Mouse (Mus musculus) heart, embryonic 13.5 days (tissue): ENCODE measurements around the gene Flt3. TPM values are rescaled to one million over a fixed set of nuclear protein-coding genes. Genes with fewer than 3 reads are reported as not detected.

Experiments
- ATAC-seq: fragments of 200-750 bp; cut with Nextera tagmentation; 2 replicates; pipeline ENCODE4 v1.8.0; 2017; ENCODE audit warnings: moderate TSS enrichment; ENCODE audit not compliant: insufficient number of reproducible peaks, low FRiP score, low TSS enrichment; ENCODE audit errors: extremely low read depth
- H3K27ac ChIP-seq: fragments of 300-500 bp; sonication (generic); replicated peaks from 2 replicates; pipeline ENCODE4 v1.5.1; 2015; ENCODE audit warnings: moderate library complexity, mild to moderate bottlenecking, inconsistent platforms
- H3K27me3 ChIP-seq: fragments of 300-500 bp; sonication (generic); replicated peaks from 2 replicates; pipeline ENCODE4 v1.6.1; 2015; ENCODE audit warnings: mild to moderate bottlenecking, inconsistent platforms
- H3K36me3 ChIP-seq: fragments of 300-500 bp; sonication (generic); 2 replicates; pipeline ENCODE4 v1.6.1; 2015; ENCODE audit warnings: mild to moderate bottlenecking, inconsistent platforms
- H3K4me1 ChIP-seq: fragments of 300-500 bp; sonication (generic); 2 replicates; pipeline ENCODE4 v1.6.1; 2015; ENCODE audit warnings: inconsistent platforms
- H3K4me2 ChIP-seq: fragments of 300-500 bp; sonication (generic); 2 replicates; pipeline ENCODE4 v1.6.1; 2015; ENCODE audit warnings: inconsistent platforms, mild to moderate bottlenecking, moderate library complexity
- H3K4me3 ChIP-seq: fragments of 300-500 bp; sonication (generic); 2 replicates; pipeline ENCODE4 v1.5.1; 2015; ENCODE audit warnings: moderate library complexity, mild to moderate bottlenecking, inconsistent platforms
- H3K9ac ChIP-seq: fragments of 300-500 bp; sonication (generic); 2 replicates; pipeline ENCODE4 v1.6.1; 2015; ENCODE audit warnings: inconsistent platforms, mild to moderate bottlenecking, moderate library complexity
- H3K9me3 ChIP-seq: fragments of 300-500 bp; sonication (generic); 2 replicates; pipeline ENCODE4 v1.6.1; 2016; ENCODE audit warnings: inconsistent platforms
- WGBS: fragments of 180-500 bp; shearing (Covaris S2); methylation state at CpG from one replicate; pipeline ENCODE4 v1.1.7; 2015; ENCODE audit warnings: mixed read lengths; 5-methylcytosine and 5-hydroxymethylcytosine counted together
- polyA plus RNA-seq: library from polyadenylated mRNA; unstranded; fragments of >200 nt; fragmentation: Nextera tagmentation; extraction: Ambion mirVana; gene quantifications from 2 replicates; pipeline ENCODE4 v1.2.1, GENCODE M21; 2015

Flt3 gene
- polyA plus RNA-seq, 1 experiment from 2014 or later, result 0.04 TPM

DNA sequence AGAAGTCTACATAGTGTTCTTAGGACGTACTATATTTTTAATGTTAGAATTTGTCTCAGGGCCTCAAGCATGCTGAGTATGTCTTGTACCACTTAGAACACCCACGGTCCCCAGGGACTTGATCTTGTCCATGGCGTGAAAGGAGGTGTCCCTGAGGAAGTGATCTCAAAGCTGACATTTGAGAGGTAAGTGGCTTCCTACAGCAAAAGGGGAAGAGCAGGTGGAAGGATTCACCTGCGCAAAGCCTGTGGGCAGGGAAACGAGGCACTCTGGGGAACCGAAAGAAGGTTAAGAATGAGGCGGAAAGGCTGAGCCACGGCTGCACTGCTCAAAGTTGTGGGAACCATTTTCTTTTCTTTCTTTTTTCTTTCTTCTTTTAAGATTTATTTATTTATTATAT, 48.4 kb downstream of the Flt3 start:
- Histone ChIP-seq H3K4me1 (no peaks in the 10 kb centered on the region), H3K36me3 (no peaks in the 10 kb centered on the region), H3K4me3 (no peak overlapping the region), H3K4me2 (no peak overlapping the region), H3K9me3 (no peaks in the 10 kb centered on the region), H3K27me3 (no peaks in the 10 kb centered on the region), H3K9ac (no peak overlapping the region), H3K27ac (no peak overlapping the region)
- ATAC-seq, result no peak
- WGBS, result 75% methylated on average over 8 of the region's 8 CpGs

DNA sequence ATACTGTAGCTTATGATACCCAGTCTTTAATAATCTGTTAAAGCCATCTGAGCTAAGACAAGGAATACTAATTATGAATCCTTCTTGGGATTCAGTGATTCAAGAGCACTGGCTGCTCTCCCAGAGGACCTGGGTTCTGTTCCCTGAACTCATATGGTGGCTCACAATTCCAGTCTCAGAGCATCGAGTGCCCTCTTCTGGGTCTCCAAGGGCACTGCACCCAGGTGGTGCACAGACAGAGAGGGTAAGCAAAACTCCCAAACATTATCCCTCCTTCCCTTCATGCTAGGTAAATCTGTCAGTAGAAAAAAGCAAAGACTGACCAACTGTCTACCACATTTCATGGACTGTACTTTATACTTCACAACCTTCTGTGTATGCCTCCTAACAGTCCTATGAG, 54.3 kb downstream of the Flt3 start:
- Histone ChIP-seq H3K27ac (no peak overlapping the region), H3K4me3 (no peak overlapping the region), H3K4me2 (no peak overlapping the region), H3K27me3 (no peaks in the 10 kb centered on the region), H3K4me1 (no peaks in the 10 kb centered on the region), H3K36me3 (no peaks in the 10 kb centered on the region), H3K9me3 (no peaks in the 10 kb centered on the region), H3K9ac (no peak overlapping the region)
- no peak for ATAC-seq
- 42% methylated on average over 1 of the region's 1 CpGs for WGBS

DNA sequence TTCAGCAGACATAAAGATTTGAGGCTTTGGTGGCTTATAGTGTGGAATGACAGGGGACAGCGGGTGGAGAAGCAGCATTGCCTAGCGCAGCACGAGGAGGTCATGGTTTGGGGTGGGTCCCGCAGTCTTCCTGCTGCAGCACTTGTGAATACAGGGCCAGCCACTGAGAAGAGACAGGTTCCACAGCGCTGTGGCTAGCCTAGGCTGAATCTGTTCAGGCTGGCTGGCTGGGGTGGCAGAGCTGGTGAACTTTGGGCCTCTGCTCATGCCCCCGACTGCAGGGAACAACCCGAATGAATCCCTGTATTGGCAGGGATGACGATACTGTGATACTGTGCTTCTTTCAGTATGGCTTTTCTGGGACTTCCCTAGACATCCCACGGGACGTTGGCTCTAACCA, 56.4 kb downstream of the Flt3 start:
- no peak overlapping the region for H3K4me3 ChIP-seq
- no peak overlapping the region for H3K27ac ChIP-seq
- no peak overlapping the region for H3K9ac ChIP-seq
- no peaks in the 10 kb centered on the region for H3K4me1 ChIP-seq
- H3K4me2 ChIP-seq, result no peak overlapping the region
- WGBS, result 78% methylated on average over 10 of the region's 10 CpGs
- H3K9me3 ChIP-seq, result no peaks in the 10 kb centered on the region
- no peak for ATAC-seq
- no peaks in the 10 kb centered on the region for H3K27me3 ChIP-seq
- H3K36me3 ChIP-seq, result no peaks in the 10 kb centered on the region

DNA sequence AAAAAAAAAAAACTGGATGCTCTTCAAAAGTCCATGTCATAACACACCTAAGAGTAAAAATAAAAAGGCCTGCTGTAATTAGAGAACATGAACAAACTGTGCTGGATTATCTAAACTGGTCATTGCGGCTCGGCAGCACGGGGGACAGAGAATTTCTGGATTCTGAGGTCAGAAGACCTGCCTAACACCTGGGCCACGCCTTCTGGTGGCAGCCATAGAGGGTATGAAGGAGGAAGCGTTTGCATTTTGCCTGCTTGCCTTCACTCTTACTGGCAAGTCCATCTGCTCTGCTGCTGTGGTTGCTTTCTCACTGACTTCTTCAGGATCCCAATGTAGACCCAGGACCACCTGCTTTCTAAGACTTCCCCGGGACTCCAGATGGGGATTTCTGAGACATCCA, 57.4 kb downstream of the Flt3 start:
- Histone ChIP-seq H3K9ac (no peak overlapping the region), H3K4me1 (no peaks in the 10 kb centered on the region), H3K27me3 (no peaks in the 10 kb centered on the region), H3K36me3 (no peaks in the 10 kb centered on the region), H3K4me2 (no peak overlapping the region), H3K9me3 (no peaks in the 10 kb centered on the region), H3K4me3 (no peak overlapping the region), H3K27ac (no peak overlapping the region)
- ATAC-seq, result no peak
- WGBS, result 77% methylated on average over 6 of the region's 6 CpGs

DNA sequence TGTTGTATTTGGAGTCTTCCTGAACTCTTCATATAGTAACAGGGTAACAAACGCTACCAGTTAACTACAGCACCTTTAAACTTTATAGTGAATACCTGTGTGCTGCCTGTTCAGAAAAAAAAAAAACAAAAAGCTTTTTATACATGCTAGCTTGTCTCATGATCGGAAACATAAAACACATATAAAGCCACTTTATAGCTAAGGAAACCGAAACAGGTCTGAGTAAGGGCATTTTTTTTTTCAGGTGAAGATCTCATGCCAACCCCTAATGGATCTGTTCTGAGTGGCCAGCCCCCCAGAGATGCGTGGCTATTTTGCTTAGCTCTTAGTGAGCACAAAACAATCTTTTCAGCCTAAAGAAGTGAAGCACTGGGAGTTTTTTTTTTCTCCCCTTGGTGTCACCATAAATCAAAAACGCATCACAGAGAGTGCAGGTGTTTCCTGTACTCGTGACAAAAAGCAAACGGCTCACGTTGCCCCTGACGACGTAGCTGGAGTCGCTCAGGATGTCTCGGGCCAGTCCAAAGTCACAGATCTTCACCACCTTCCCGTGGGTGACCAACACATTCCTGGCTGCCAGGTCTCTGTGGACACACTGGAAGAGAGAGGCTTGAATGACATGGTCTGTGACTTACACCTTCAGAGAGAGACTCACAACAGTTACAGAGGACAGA, 59.4 kb downstream of the Flt3 start:
- no peaks in the 10 kb centered on the region for H3K36me3 ChIP-seq
- no peaks in the 10 kb centered on the region for H3K27me3 ChIP-seq
- no peak overlapping the region for H3K4me3 ChIP-seq
- ATAC-seq, result no peak
- H3K27ac ChIP-seq, result no peak overlapping the region
- H3K9me3 ChIP-seq, result no peaks in the 10 kb centered on the region
- H3K4me1 ChIP-seq, result no peaks in the 10 kb centered on the region
- H3K9ac ChIP-seq, result no peak overlapping the region
- 56% methylated on average over 13 of the region's 13 CpGs for WGBS
- H3K4me2 ChIP-seq, result no peak overlapping the region

DNA sequence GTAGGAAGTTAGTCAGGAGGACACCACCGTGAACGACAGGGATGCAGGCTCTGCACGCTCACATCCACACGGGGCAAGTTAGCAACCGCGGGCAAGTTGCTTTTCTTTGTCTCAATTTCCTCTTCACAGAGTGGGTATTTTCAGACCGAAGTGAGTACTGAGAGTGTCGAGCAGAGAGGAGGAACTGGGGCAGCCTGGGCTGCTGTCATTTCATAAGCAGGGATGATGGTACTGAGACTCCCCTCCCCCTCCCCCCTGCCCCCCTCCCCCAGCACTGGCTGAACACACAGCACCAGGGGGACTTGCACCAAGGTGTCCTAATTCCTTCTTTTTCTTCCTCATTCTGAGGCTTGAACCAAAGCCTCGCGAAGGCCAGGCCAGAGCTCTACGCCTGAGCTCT, 60.7 kb downstream of the Flt3 start:
- Histone ChIP-seq H3K4me2 (no peak overlapping the region), H3K27me3 (no peaks in the 10 kb centered on the region), H3K4me3 (no peak overlapping the region), H3K27ac (no peak overlapping the region), H3K9me3 (no peaks in the 10 kb centered on the region), H3K9ac (no peak overlapping the region), H3K36me3 (no peaks in the 10 kb centered on the region), H3K4me1 (no peaks in the 10 kb centered on the region)
- ATAC-seq, result no peak
- 76% methylated on average over 11 of the region's 11 CpGs for WGBS

DNA sequence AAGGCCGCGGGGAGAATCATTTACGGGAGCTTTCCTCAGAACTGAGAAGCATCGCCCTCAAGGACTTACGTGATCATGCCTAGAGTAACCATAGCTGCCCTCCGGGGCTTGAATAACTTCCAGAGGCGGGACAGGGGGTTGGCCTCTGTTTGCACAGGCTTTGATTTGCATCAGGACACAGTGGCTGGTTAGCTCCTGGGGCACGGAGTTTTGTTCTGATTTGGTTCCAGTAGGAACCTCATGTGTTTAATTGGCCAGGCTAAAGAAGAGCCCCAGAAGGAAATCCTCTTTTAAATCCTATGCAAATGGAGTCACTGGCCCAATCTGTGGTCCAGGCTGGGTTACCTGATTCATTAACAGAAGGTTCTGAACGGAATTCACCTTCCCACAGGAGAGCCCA, 61.3 kb downstream of the Flt3 start:
- Histone ChIP-seq H3K27ac (no peak overlapping the region), H3K4me3 (no peak overlapping the region), H3K9me3 (no peaks in the 10 kb centered on the region), H3K9ac (no peak overlapping the region), H3K4me1 (no peaks in the 10 kb centered on the region), H3K36me3 (no peaks in the 10 kb centered on the region), H3K27me3 (no peaks in the 10 kb centered on the region), H3K4me2 (no peak overlapping the region)
- 69% methylated on average over 9 of the region's 9 CpGs for WGBS
- no peak for ATAC-seq

DNA sequence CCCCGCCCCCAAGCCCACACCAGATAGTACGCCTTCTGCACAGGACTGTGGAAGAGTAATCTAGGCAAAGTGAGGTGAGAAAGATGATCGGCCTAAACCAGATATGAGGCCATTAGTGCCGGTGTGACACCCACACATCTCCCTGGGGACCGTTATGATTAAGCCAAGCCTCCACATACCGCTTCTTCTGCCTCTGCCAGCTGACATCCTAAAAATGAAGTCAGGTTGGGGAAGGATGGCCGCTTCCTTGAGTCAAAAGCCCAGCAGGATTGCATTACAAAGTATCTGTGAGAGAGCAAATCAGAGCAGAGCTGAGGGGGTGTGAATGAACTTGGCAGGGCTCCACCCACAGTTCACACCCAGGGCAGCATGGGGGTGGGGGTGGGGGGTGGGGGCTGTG, 67.6 kb downstream of the Flt3 start:
- peaks cover 21% of the 10 kb centered on the region for H3K27me3 ChIP-seq
- no peak for ATAC-seq
- WGBS, result 29% methylated on average over 7 of the region's 7 CpGs

DNA sequence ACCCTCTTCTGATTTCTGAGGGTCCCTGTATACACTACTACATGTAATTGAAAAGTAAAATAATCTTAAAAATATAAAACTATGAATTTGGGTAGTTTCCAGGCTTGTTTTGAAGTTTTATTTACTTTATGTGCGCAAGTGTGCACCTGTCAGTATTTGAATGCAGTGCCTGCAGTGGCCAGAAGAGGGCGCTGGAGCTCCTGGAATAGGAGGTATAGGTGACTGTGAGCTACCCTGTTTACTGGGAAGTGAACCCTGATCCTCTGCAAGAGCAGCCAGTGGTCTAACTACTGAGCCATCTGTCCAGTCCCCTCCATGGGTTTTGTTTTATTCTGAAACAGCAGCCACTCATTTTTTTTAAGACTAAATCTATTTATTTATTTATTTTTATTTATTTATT, 68.7 kb downstream of the Flt3 start:
- 44% methylated on average over 2 of the region's 2 CpGs for WGBS
- Histone ChIP-seq H3K9me3 (0 out of 2 replicates have a peak, but pooled peaks cover 7% of the 10 kb centered on the region), H3K27ac (no peak overlapping the region), H3K9ac (no peak overlapping the region), H3K36me3 (no peaks in the 10 kb centered on the region), H3K4me1 (peaks cover 4% of the 10 kb centered on the region), H3K4me3 (no peak overlapping the region), H3K4me2 (no peak overlapping the region), H3K27me3 (peaks cover 21% of the 10 kb centered on the region)
- no peak for ATAC-seq

More for the DNA sequence above, 67.6 kb downstream of the Flt3 start:
- H3K27ac ChIP-seq, result no peak overlapping the region
- 0 out of 2 replicates have a peak, but pooled peaks cover 3% of the 10 kb centered on the region for H3K9me3 ChIP-seq
- no peak overlapping the region for H3K4me2 ChIP-seq
- H3K36me3 ChIP-seq, result no peaks in the 10 kb centered on the region
- no peak overlapping the region for H3K4me3 ChIP-seq
- H3K9ac ChIP-seq, result no peak overlapping the region
- peaks cover 4% of the 10 kb centered on the region for H3K4me1 ChIP-seq

DNA sequence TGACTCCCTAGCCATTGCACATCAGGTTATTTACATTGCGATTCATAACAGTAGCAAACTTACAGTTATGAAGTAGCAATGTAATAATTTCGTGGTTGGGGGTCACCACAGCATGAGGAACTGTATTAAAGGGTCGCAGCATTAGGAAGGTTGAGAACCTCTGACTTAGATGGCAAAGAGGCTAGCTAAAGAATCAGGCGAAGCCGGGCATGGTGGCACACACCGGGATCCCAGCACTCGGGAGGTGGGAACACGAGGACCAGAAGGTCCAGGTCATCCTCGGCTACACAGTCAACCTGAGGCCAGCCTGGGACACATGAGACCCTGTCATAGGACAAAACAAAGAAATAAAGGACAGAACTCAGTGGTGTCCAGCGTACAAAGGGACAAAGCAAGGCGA, 70.3 kb downstream of the Flt3 start:
- H3K4me1 ChIP-seq, result peaks cover 4% of the 10 kb centered on the region
- H3K27ac ChIP-seq, result no peak overlapping the region
- H3K9ac ChIP-seq, result no peak overlapping the region
- H3K4me2 ChIP-seq, result no peak overlapping the region
- H3K36me3 ChIP-seq, result no peaks in the 10 kb centered on the region
- ATAC-seq, result no peak
- no peak overlapping the region for H3K4me3 ChIP-seq
- H3K27me3 ChIP-seq, result peaks cover 25% of the 10 kb centered on the region
- WGBS, result 76% methylated on average over 11 of the region's 11 CpGs
- 0 out of 2 replicates have a peak, but pooled peaks cover 7% of the 10 kb centered on the region for H3K9me3 ChIP-seq

DNA sequence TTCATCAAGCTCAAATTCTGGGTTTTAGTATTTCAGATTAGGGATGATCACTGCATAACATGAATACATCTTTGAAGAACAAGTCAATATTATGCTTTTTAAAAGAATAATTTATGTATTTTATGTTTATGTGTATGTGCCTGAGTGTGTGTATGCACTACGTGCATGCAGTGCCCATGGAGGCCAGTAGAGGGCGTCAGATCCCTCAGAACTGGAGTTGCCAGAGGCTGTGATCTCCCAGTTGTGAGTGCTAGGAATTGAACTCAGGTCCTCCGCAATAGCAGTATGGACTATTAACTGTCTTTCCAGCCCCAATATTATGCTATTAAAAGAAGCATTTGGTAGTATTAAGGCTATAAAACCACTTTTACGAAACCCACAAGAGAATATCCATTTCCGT, 72.7 kb downstream of the Flt3 start:
- no peak overlapping the region for H3K9ac ChIP-seq
- peaks cover under 1% of the 10 kb centered on the region for H3K4me1 ChIP-seq
- no peak for ATAC-seq
- H3K36me3 ChIP-seq, result no peaks in the 10 kb centered on the region
- H3K4me3 ChIP-seq, result no peak overlapping the region
- H3K4me2 ChIP-seq, result no peak overlapping the region
- 0 out of 2 replicates have a peak, but pooled peaks cover 7% of the 10 kb centered on the region for H3K9me3 ChIP-seq
- 77% methylated on average over 5 of the region's 5 CpGs for WGBS
- H3K27ac ChIP-seq, result no peak overlapping the region
- H3K27me3 ChIP-seq, result peaks cover 33% of the 10 kb centered on the region

DNA sequence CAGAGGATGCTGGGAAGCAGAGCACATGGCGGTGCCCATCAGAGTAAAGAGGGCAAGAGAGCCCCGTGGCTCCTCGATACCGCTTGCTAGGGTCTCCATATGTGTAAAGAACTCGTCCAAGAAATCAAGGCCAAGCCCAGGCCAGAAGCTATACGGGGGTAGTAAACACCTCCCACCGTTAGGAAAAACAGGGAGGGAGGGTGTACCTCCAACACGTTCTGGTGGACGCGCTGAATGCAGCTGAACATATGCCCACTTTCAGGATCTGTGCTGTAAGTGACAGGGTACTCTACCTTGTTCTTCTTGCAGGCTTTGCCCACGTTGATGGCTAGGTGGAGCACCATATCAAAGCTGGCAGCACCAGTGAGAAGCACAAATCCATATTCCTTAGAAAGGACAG, 74.4 kb downstream of the Flt3 start:
- no peak overlapping the region for H3K9ac ChIP-seq
- H3K27ac ChIP-seq, result no peak overlapping the region
- ATAC-seq, result no peak
- H3K36me3 ChIP-seq, result no peaks in the 10 kb centered on the region
- peaks cover 45% of the 10 kb centered on the region for H3K27me3 ChIP-seq
- 0 out of 2 replicates have a peak, but pooled peaks cover 7% of the 10 kb centered on the region for H3K9me3 ChIP-seq
- no peak overlapping the region for H3K4me3 ChIP-seq
- no peak overlapping the region for H3K4me2 ChIP-seq
- no peaks in the 10 kb centered on the region for H3K4me1 ChIP-seq
- WGBS, result 70% methylated on average over 11 of the region's 11 CpGs
